Mouse (Mus musculus) stomach, postnatal 0 days (tissue): ENCODE measurements at regions not wholly inside any gene's neighbourhood (a gene's known extent, or its start where the extent isn't known, plus 50 kb on each side); places are given as distances from the start of the nearest gene placed in this dataset.

Source experiments
- CTCF ChIP-seq: IDR thresholded peaks from 2 replicates; pipeline ENCODE4 v1.5.1; 2016; ENCODE audit warnings: antibody characterized with exemption, low read depth, mild to moderate bottlenecking, moderate library complexity
- EP300 ChIP-seq: optimal IDR thresholded peaks from 2 replicates; pipeline ENCODE3; 2016; ENCODE audit warnings: antibody characterized with exemption

GRCm38 (mm10) chr15:97560096-97560495 is 145.5 kb downstream of the Rpap3 start:
- TF ChIP-seq EP300 = no peak
- no peak for TF ChIP-seq CTCF
